Mouse (Mus musculus) cerebellum, adult (tissue): Measurements from ENCODE around the gene Srarp.

Experiments
- ATAC-seq: cut with Nextera tagmentation; 2 replicates; pipeline ENCODE4 v1.9.2; 2017; ENCODE audit warnings: mild to moderate bottlenecking, moderate library complexity, mixed read lengths; ENCODE audit not compliant: insufficient number of reproducible peaks, low FRiP score, low TSS enrichment

The Srarp gene

GRCm38 (mm10) chr4:141435974-141436373 lies at the start of gene Srarp:
TSS of gene Srarp (minus strand) at chr4:141436105.
- ATAC-seq: no peak

DNA sequence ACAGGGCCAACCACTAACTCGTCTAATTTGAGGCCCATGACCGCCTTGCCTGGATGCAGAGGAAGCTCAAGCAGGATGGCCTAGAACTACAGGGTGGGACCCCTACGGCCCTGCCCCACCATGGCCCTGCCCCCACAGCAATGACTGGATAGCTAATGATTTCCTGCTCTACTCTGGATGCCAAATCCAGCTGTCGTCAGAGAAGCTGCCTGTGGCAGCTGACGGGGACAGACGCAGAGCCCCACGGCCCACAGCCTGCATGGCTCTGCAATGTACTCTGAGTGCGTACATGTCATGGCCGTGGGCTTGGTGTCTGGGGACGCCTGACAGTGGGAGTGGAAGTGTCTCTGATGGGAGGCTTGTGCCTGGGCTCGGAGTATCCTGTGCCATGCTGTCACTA lies 48.2 kb upstream of the Srarp start:
- ATAC-seq: no peak

GRCm38 (mm10) chr4:141479411-141479810 lies 43.5 kb upstream of the Srarp start:
- no peak for ATAC-seq

GRCm38 (mm10) chr4:141478794-141479193 lies 42.9 kb upstream of the Srarp start:
- ATAC-seq: no peak

DNA sequence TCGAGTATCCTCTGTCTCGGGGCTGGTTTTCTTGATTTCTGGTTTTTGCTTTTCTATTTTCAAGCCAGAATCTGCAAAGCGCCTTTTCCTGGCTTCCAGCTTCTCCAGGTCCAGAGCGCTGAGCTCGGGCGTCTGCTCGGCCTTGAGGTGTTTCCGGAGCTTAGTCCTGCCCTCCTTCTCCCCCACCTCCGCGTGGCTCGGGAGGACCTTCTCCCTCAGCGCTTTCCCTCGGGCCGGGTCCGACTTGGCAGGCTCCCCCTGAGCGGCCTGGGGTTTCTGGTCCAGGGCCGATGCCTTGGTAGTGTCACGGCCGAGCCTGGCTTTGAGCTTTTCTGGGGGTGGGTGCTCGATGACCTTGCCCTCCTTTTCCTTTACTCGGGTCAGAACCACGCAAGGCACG lies 42.3 kb upstream of the Srarp start:
- ATAC-seq: no peak

DNA sequence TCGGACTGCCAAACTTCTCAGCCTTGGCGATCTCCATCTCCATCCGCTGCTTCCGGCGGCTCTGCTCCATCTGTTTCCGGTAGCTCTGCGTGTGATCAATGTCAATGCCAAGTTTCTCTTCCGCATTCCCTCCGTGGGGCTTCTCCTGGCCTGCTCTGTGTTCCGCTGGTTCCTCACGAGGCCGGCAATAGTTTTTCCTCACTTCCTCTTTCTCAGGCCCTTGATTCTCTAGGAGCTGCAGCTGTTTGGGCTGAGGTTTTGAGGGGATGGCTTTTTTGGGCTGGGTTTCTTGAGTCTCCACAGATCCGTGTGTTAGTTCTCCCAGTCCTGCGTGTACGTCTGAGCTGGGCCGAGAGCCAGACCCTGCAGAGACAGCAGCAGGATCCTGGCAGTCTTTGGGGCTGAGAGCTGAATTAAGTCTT lies 41.8 kb upstream of the Srarp start:
- peak; percentile 46; the same call in 1 of the 2 replicates for ATAC-seq

GRCm38 (mm10) chr4:141474431-141474830 lies 38.5 kb upstream of the Srarp start:
- ATAC-seq: no peak

- no peak for ATAC-seq
These were observed 36.9 kb upstream of the Srarp start for GRCm38 (mm10) chr4:141472641-141473321.

DNA sequence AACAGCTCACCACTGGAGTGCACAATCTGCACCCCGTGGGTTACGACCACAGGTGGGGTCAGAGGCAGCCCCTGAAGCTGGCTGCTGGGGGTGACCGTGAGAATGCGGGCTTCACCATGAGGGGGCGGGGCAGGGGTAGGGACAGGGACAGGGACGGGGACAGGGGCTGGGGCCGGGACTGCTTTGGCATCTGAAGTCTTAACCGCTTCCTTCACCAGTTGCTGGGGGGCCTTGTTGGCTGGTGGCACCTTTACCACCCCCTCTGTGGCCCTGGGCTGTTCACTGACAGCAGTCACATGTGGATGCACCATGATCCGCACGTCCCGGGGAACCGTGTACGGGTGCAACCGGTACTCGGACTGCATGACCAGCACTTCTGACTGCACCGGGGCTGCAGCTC lies 35.6 kb upstream of the Srarp start:
- no peak for ATAC-seq

DNA sequence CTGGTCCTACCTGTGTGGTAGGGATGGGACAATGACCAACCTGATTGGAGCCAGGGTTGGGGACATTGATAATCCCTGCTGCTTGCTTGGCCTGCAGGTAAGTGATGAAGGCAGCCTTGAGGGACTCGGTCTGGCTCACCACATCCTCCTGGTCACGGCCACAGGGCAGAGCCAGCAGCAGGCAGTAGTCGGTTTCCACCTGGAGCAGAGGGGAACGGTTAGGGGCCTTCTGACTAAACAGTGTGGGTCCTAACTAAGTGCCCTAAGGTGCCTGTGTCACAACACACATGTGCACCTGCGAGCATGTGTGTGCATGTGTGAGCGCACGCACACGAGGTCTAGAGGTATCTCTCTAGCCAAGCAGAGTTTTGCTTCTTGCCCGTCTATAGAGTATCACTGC lies 33.4 kb upstream of the Srarp start:
- ATAC-seq: no peak

DNA sequence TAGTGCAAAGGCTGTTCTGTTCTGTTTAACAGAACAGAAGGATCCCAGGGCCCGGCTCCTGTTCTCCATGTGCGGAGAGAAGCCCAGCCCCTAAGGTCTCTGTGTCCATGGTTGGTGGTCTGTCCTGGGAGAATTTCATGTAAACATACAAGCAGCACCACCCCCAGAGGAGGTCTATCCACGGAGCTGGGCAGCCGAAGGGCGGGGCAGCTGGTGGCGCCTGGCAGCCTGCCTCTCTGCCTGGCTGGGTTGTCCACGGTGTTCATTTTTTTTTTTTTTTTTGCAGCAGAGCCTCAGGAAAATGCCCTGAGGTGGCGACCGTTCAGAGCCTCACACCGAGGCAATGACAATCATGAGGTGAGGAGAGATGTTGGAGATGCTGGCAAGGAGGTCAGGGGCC lies 32.7 kb upstream of the Srarp start:
- peak; percentile 22; the same call in 1 of the 2 replicates for ATAC-seq

DNA sequence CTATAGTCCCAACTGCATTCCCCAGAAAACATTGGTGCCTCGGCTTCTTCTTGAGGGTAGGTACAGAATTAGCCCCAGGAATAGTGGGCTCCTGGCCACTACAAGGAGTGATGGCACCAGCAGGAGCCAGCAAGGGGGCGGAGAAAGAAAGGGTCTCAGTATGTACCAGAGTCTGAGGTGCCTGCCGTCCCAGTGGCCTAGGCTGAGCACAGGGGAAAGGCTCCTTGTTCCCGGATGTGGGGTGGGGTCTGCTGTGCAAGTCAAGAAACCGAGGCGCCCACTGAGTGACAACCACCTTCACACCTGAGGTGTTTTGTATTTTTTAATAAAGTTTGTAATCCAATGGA lies 31.6 kb upstream of the Srarp start:
- ATAC-seq: no peak

GRCm38 (mm10) chr4:141466844-141467580 lies 31.1 kb upstream of the Srarp start:
- no peak for ATAC-seq

- ATAC-seq: no peak
These were observed 30.4 kb upstream of the Srarp start for GRCm38 (mm10) chr4:141466289-141466795.

GRCm38 (mm10) chr4:141465512-141466288 lies 29.8 kb upstream of the Srarp start:
- no peak for ATAC-seq

DNA sequence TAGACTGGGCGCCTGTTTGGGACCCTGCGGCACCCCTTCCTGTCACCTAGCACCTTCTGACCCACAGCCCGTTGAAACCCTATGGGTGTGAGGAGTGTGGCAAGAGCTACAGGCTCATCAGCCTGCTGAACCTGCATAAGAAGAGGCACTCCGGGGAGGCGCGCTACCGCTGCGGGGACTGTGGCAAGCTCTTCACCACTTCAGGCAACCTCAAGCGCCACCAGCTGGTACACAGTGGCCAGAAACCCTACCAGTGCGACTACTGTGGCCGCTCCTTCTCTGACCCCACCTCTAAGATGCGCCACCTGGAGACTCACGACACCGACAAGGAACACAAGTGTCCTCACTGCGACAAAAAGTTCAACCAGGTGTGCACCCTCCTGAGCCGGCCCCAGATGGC lies 28.8 kb upstream of the Srarp start:
- no peak for ATAC-seq

- ATAC-seq: no peak
These were observed 27.6 kb upstream of the Srarp start for GRCm38 (mm10) chr4:141463472-141463871.

GRCm38 (mm10) chr4:141461576-141461975 lies 25.7 kb upstream of the Srarp start:
- ATAC-seq: no peak

DNA sequence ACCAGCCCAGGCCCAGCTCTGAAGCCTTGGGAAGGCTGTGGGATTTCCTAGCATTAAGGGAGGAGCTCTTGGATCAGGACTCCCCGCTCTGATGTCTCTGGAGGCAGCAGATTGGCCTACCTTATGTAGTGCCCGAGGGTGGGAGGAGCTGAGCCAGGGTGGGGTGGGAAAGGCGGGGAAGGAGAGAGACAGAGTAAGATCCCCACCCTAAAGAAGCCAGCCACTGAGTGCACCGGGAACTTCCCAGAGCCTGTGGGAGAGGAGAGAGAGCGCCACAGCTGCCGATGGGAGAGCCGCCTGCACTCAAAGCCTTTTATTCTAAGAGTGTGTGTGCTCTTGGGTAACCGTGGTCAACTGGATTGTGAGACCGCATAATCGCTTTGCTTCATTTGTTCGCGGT lies 25.2 kb upstream of the Srarp start:
- ATAC-seq: no peak

GRCm38 (mm10) chr4:141460481-141460880 lies 24.6 kb upstream of the Srarp start:
- no peak for ATAC-seq

DNA sequence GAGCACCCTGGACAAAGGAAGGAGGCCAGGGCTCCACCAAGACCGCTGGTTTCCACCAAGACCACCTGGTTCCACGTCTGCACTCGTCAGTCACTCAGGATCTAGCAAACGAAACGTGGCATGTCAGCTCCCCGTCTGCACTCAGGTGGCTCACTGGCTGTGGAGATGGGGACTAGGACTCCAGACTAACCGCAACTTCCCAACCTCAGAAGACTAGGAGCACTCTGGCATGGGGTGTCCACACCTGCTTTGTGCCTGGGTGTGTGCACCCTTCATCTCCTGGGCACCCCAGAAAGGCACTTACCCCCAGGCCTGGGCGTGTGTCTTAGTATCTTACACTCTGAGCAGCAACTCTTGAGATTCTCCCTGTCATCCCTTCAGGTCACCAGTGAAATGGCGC lies 23.9 kb upstream of the Srarp start:
- no peak for ATAC-seq
